Mouse (Mus musculus) bone marrow, adult 2 months (tissue): ENCODE results near the gene Fam129a. TPM values are rescaled to one million over a fixed set of nuclear protein-coding genes. Genes with fewer than 3 reads are reported as not detected.

Experiments
- H3K27ac ChIP-seq: fragments of 200-500 bp; 2 replicates; pipeline ENCODE4 v1.5.1; 2012; ENCODE audit warnings: low read depth, mild to moderate bottlenecking, control low read depth, inconsistent platforms, low read length; ENCODE audit not compliant: control insufficient read depth, poor library complexity, insufficient read depth
- H3K4me1 ChIP-seq: fragments of 200-500 bp; 2 replicates; pipeline ENCODE4 v1.6.1; 2011; ENCODE audit warnings: low read length; ENCODE audit not compliant: control insufficient read depth, insufficient read depth
- H3K4me3 ChIP-seq: fragments of 200-500 bp; replicated peaks from 2 replicates; pipeline ENCODE3; 2011; ENCODE audit warnings: mild to moderate bottlenecking, low read depth, low read length, control low read depth; ENCODE audit not compliant: control insufficient read depth
- CTCF ChIP-seq: fragments of 200-500 bp; IDR thresholded peaks from 2 replicates; pipeline ENCODE4 v1.5.1; 2011; ENCODE audit warnings: low read length, control low read depth; ENCODE audit not compliant: control insufficient read depth, insufficient read depth
- POLR2A ChIP-seq: fragments of 200-500 bp; IDR thresholded peaks from 2 replicates; pipeline ENCODE4 v1.6.1; 2011; ENCODE audit warnings: low read depth, mild to moderate bottlenecking, control low read depth, low read length, borderline replicate concordance; ENCODE audit not compliant: control insufficient read depth
- WGBS: fragments of 180-500 bp; shearing (Covaris S2); methylation state at CpG from one replicate; pipeline ENCODE4 v1.1.7; 2018; 5-methylcytosine and 5-hydroxymethylcytosine counted together
- polyA plus RNA-seq: library from polyadenylated mRNA; stranded (reverse); fragments of >200 nt; gene quantifications from 2 replicates; pipeline ENCODE4 v1.2.4, GENCODE M21; 2011; ENCODE audit warnings: low replicate concordance; ENCODE audit not compliant: missing spikeins, insufficient read depth, insufficient read length

Fam129a gene
- polyA plus RNA-seq, 1 experiment, result 16.9 TPM

- no peak overlapping the region for H3K27ac ChIP-seq
Observed at GRCm38 (mm10) chr1:151626631-151627030, 55.6 kb downstream of the Fam129a start.

GRCm38 (mm10) chr1:151627141-151627540 is 56.2 kb downstream of the Fam129a start:
- peaks cover 5% of the 10 kb centered on the region for H3K4me1 ChIP-seq
- no peak overlapping the region for H3K4me3 ChIP-seq
- no peak overlapping the region for H3K27ac ChIP-seq
- TF ChIP-seq CTCF (no peak), POLR2A (no peak)
- WGBS, result 86% methylated on average over 3 of the region's 3 CpGs

More at GRCm38 (mm10) chr1:151626631-151627030, 55.6 kb downstream of the Fam129a start:
- Histone ChIP-seq H3K4me3 (no peak overlapping the region), H3K4me1 (peaks cover 5% of the 10 kb centered on the region)
- WGBS, result 87% methylated on average over 4 of the region's 4 CpGs
- TF ChIP-seq CTCF (no peak), POLR2A (no peak)

- no peak overlapping the region for H3K27ac ChIP-seq
- 58% methylated on average over 7 of the region's 7 CpGs for WGBS
- no peak for TF ChIP-seq POLR2A
- no peak for TF ChIP-seq CTCF
- no peak overlapping the region for H3K4me3 ChIP-seq
- H3K4me1 ChIP-seq, result peaks cover 2% of the 10 kb centered on the region; the same call in 1 of the 2 replicates
Observed at GRCm38 (mm10) chr1:151629591-151630250, 58.7 kb downstream of the Fam129a start.

GRCm38 (mm10) chr1:151630251-151630628 is 59.3 kb downstream of the Fam129a start:
- Histone ChIP-seq H3K27ac (no peak overlapping the region), H3K4me1 (no peaks in the 10 kb centered on the region; the same call in 1 of the 2 replicates), H3K4me3 (no peak overlapping the region)
- 87% methylated on average over 2 of the region's 2 CpGs for WGBS
- TF ChIP-seq POLR2A, result no peak
- TF ChIP-seq CTCF, result no peak

GRCm38 (mm10) chr1:151631061-151631460 is 60.1 kb downstream of the Fam129a start:
- TF ChIP-seq CTCF (no peak), POLR2A (no peak)

GRCm38 (mm10) chr1:151631703-151632294 is 60.8 kb downstream of the Fam129a start:
- Histone ChIP-seq H3K4me1 (no peaks in the 10 kb centered on the region; the same call in 1 of the 2 replicates), H3K4me3 (no peak overlapping the region)

More at GRCm38 (mm10) chr1:151631061-151631460, 60.1 kb downstream of the Fam129a start:
- 74% methylated on average over 2 of the region's 2 CpGs for WGBS
- Histone ChIP-seq H3K27ac (no peak overlapping the region), H3K4me1 (no peaks in the 10 kb centered on the region; the same call in 1 of the 2 replicates), H3K4me3 (no peak overlapping the region)

GRCm38 (mm10) chr1:151632567-151633356 is 61.8 kb downstream of the Fam129a start:
- TF ChIP-seq CTCF (peak; percentile 15; the same call in 1 of the 2 replicates), POLR2A (no peak)
- 88% methylated on average over 7 of the region's 7 CpGs for WGBS
- Histone ChIP-seq H3K4me1 (peaks cover 1% of the 10 kb centered on the region), H3K27ac (no peak overlapping the region), H3K4me3 (no peak overlapping the region)

More at GRCm38 (mm10) chr1:151631703-151632294, 60.8 kb downstream of the Fam129a start:
- TF ChIP-seq POLR2A (no peak), CTCF (no peak)
- H3K27ac ChIP-seq, result no peak overlapping the region
- 85% methylated on average over 11 of the region's 11 CpGs for whole genome bisulfite sequencing

GRCm38 (mm10) chr1:151636637-151637036 is 65.7 kb downstream of the Fam129a start:
- Histone ChIP-seq H3K4me3 (no peak overlapping the region), H3K27ac (no peak overlapping the region), H3K4me1 (peaks cover 1% of the 10 kb centered on the region; the same call in 1 of the 2 replicates)
- WGBS, result 62% methylated on average over 3 of the region's 3 CpGs
- TF ChIP-seq POLR2A (no peak), CTCF (no peak)
